Mouse (Mus musculus): ENCODE data around the gene Rsph3b. TPM values are rescaled to one million over a fixed set of nuclear protein-coding genes. Genes with fewer than 3 reads are reported as not detected.
A peak's percentile ranks its signal among the peaks of the same experiment; 100 is the strongest.

Gene Rsph3b
- polyA plus RNA-seq, 2 experiments, result 21.0 to 42.5 TPM

GRCm38 (mm10) chr17:6881306-6881705 lies 67.2 kb downstream of the Rsph3b start:
- no peak overlapping the region for H3K4me2 ChIP-seq (replicated peaks; ENCODE audit: low read depth, low read length, severe bottlenecking)
- no peaks in the 10 kb centered on the region for H3K4me1 ChIP-seq (ENCODE audit: control insufficient read depth, insufficient read depth, low read length)
- no peaks in the 10 kb centered on the region for H3K9me3 ChIP-seq (ENCODE audit: control insufficient read depth, low read length)
- no peaks in the 10 kb centered on the region for H3K27me3 ChIP-seq (ENCODE audit: control insufficient read depth, insufficient read depth, low read length)
- H3K9ac ChIP-seq (ENCODE audit: low read depth, low read length, severe bottlenecking), result no peak overlapping the region
- H3K36me3 ChIP-seq (ENCODE audit: control insufficient read depth, insufficient read depth, low read length), result no peaks in the 10 kb centered on the region
- DNase-seq (ENCODE audit: low spot score) (no peak), ATAC-seq (ENCODE audit: low FRiP score, low read depth) (no peak)
- WGBS, result 84% methylated on average over 6 of the region's 6 CpGs
- no peak overlapping the region for H3K27ac ChIP-seq (replicated peaks; ENCODE audit: low read depth, low read length)
- no peak overlapping the region for H3K4me3 ChIP-seq (replicated peaks; ENCODE audit: low read length)
- no peak for TF ChIP-seq POLR2A (IDR thresholded peaks at IDR 0.05; ENCODE audit: borderline replicate concordance, extremely low read depth, insufficient read depth, insufficient read length)

GRCm38 (mm10) chr17:6871421-6871820 lies 77.1 kb downstream of the Rsph3b start:
- DNase-seq (ENCODE audit: low spot score), result no peak

GRCm38 (mm10) chr17:6868810-6869209 lies 79.7 kb downstream of the Rsph3b start:
- Histone ChIP-seq H3K4me2 (replicated peaks; ENCODE audit: low read depth, low read length, severe bottlenecking) (no peak overlapping the region), H3K9me3 (ENCODE audit: control insufficient read depth, low read length) (0 out of 2 replicates have a peak, but pooled peaks cover 3% of the 10 kb centered on the region), H3K4me1 (ENCODE audit: control insufficient read depth, insufficient read depth, low read length) (peaks cover 36% of the 10 kb centered on the region), H3K27me3 (ENCODE audit: control insufficient read depth, insufficient read depth, low read length) (no peaks in the 10 kb centered on the region), H3K36me3 (ENCODE audit: control insufficient read depth, insufficient read depth, low read length) (no peaks in the 10 kb centered on the region), H3K27ac (replicated peaks; ENCODE audit: low read depth, low read length) (no peak overlapping the region), H3K9ac (ENCODE audit: low read depth, low read length, severe bottlenecking) (no peak overlapping the region), H3K4me3 (replicated peaks; ENCODE audit: low read length) (no peak overlapping the region)
- DNase-seq (ENCODE audit: low spot score) (no peak), ATAC-seq (ENCODE audit: low FRiP score, low read depth) (no peak)
- TF ChIP-seq POLR2A (IDR thresholded peaks at IDR 0.05; ENCODE audit: borderline replicate concordance, extremely low read depth, insufficient read depth, insufficient read length), result no peak

More at GRCm38 (mm10) chr17:6871421-6871820, 77.1 kb downstream of the Rsph3b start:
- no peak for TF ChIP-seq POLR2A (IDR thresholded peaks at IDR 0.05; ENCODE audit: borderline replicate concordance, extremely low read depth, insufficient read depth, insufficient read length)
- H3K4me1 ChIP-seq (ENCODE audit: control insufficient read depth, insufficient read depth, low read length), result peaks cover 13% of the 10 kb centered on the region
- 94% methylated on average over 2 of the region's 2 CpGs for WGBS
- H3K36me3 ChIP-seq (ENCODE audit: control insufficient read depth, insufficient read depth, low read length), result no peaks in the 10 kb centered on the region
- 0 out of 2 replicates have a peak, but pooled peaks cover 7% of the 10 kb centered on the region for H3K9me3 ChIP-seq (ENCODE audit: control insufficient read depth, low read length)
- H3K4me3 ChIP-seq (replicated peaks; ENCODE audit: low read length), result no peak overlapping the region
- ATAC-seq (ENCODE audit: low FRiP score, low read depth), result no peak
- no peak overlapping the region for H3K9ac ChIP-seq (ENCODE audit: low read depth, low read length, severe bottlenecking)
- H3K27me3 ChIP-seq (ENCODE audit: control insufficient read depth, insufficient read depth, low read length), result no peaks in the 10 kb centered on the region
- no peak overlapping the region for H3K4me2 ChIP-seq (replicated peaks; ENCODE audit: low read depth, low read length, severe bottlenecking)
- no peak overlapping the region for H3K27ac ChIP-seq (replicated peaks; ENCODE audit: low read depth, low read length)

- H3K9ac ChIP-seq (ENCODE audit: low read depth, low read length, severe bottlenecking), result no peak overlapping the region
- no peaks in the 10 kb centered on the region for H3K9me3 ChIP-seq (ENCODE audit: control insufficient read depth, low read length)
- H3K4me1 ChIP-seq (ENCODE audit: control insufficient read depth, insufficient read depth, low read length), result peaks cover 37% of the 10 kb centered on the region
- H3K36me3 ChIP-seq (ENCODE audit: control insufficient read depth, insufficient read depth, low read length), result no peaks in the 10 kb centered on the region
- no peak for TF ChIP-seq POLR2A (IDR thresholded peaks at IDR 0.05; ENCODE audit: borderline replicate concordance, extremely low read depth, insufficient read depth, insufficient read length)
- no peak overlapping the region for H3K4me3 ChIP-seq (replicated peaks; ENCODE audit: low read length)
- 18% methylated on average over 7 of the region's 7 CpGs for WGBS
- DNase-seq (ENCODE audit: low spot score) (no peak), ATAC-seq (ENCODE audit: low FRiP score, low read depth) (no peak)
- no peak overlapping the region for H3K27ac ChIP-seq (replicated peaks; ENCODE audit: low read depth, low read length)
- H3K4me2 ChIP-seq (replicated peaks; ENCODE audit: low read depth, low read length, severe bottlenecking), result no peak overlapping the region
- no peaks in the 10 kb centered on the region for H3K27me3 ChIP-seq (ENCODE audit: control insufficient read depth, insufficient read depth, low read length)
Measured at GRCm38 (mm10) chr17:6867740-6868139, 80.7 kb downstream of the Rsph3b start.

- H3K4me3 ChIP-seq (replicated peaks; ENCODE audit: low read length), result no peak overlapping the region
- DNase-seq (ENCODE audit: low spot score), result no peak
- H3K27ac ChIP-seq (replicated peaks; ENCODE audit: low read depth, low read length), result no peak overlapping the region
- H3K9ac ChIP-seq (ENCODE audit: low read depth, low read length, severe bottlenecking), result no peak overlapping the region
- H3K4me1 ChIP-seq (ENCODE audit: control insufficient read depth, insufficient read depth, low read length), result peaks cover 47% of the 10 kb centered on the region
- no peak overlapping the region for H3K4me2 ChIP-seq (replicated peaks; ENCODE audit: low read depth, low read length, severe bottlenecking)
- WGBS, result 52% methylated on average over 1 of the region's 1 CpGs
- H3K27me3 ChIP-seq (ENCODE audit: control insufficient read depth, insufficient read depth, low read length), result no peaks in the 10 kb centered on the region
- TF ChIP-seq POLR2A (IDR thresholded peaks at IDR 0.05; ENCODE audit: borderline replicate concordance, extremely low read depth, insufficient read depth, insufficient read length), result no peak
- no peaks in the 10 kb centered on the region for H3K36me3 ChIP-seq (ENCODE audit: control insufficient read depth, insufficient read depth, low read length)
- no peak for ATAC-seq (ENCODE audit: low FRiP score, low read depth)
- no peaks in the 10 kb centered on the region for H3K9me3 ChIP-seq (ENCODE audit: control insufficient read depth, low read length)
Measured at GRCm38 (mm10) chr17:6866576-6866975, 81.9 kb downstream of the Rsph3b start.

- DNase-seq (ENCODE audit: low spot score) (no peak), ATAC-seq (ENCODE audit: low FRiP score, low read depth) (no peak)
- 21% methylated on average over 5 of the region's 5 CpGs for WGBS
- no peak for TF ChIP-seq POLR2A (IDR thresholded peaks at IDR 0.05; ENCODE audit: borderline replicate concordance, extremely low read depth, insufficient read depth, insufficient read length)
- Histone ChIP-seq H3K36me3 (ENCODE audit: control insufficient read depth, insufficient read depth, low read length) (no peaks in the 10 kb centered on the region), H3K4me2 (replicated peaks; ENCODE audit: low read depth, low read length, severe bottlenecking) (peak overlapping the region; percentile 25; the same call in 1 of the 2 replicates), H3K4me3 (replicated peaks; ENCODE audit: low read length) (no peak overlapping the region), H3K27ac (replicated peaks; ENCODE audit: low read depth, low read length) (no peak overlapping the region), H3K4me1 (ENCODE audit: control insufficient read depth, insufficient read depth, low read length) (peaks cover 55% of the 10 kb centered on the region), H3K9ac (ENCODE audit: low read depth, low read length, severe bottlenecking) (no peak overlapping the region), H3K9me3 (ENCODE audit: control insufficient read depth, low read length) (no peaks in the 10 kb centered on the region), H3K27me3 (ENCODE audit: control insufficient read depth, insufficient read depth, low read length) (no peaks in the 10 kb centered on the region)
Measured at GRCm38 (mm10) chr17:6865580-6865979, 82.9 kb downstream of the Rsph3b start.
